Mouse (Mus musculus) lung, embryonic 15.5 days (tissue): Measurements from ENCODE around the gene Gm10392. TPM values are rescaled to one million over a fixed set of nuclear protein-coding genes. Genes with fewer than 3 reads are reported as not detected.
A peak's percentile ranks its signal among the peaks of the same experiment; 100 is the strongest.

Experiments used
- ATAC-seq: fragments of 200-750 bp; cut with Nextera tagmentation; 2 replicates; pipeline ENCODE4 v1.8.0; 2017; ENCODE audit warnings: moderate number of reproducible peaks, borderline replicate concordance; ENCODE audit not compliant: low FRiP score, low TSS enrichment; ENCODE audit errors: extremely low read depth
- H3K27ac ChIP-seq: fragments of 300-500 bp; sonication (generic); 2 replicates; pipeline ENCODE4 v1.5.1; 2015; ENCODE audit warnings: moderate library complexity, mild to moderate bottlenecking, inconsistent platforms
- H3K27me3 ChIP-seq: fragments of 300-500 bp; sonication (generic); 2 replicates; pipeline ENCODE4 v1.6.1; 2015; ENCODE audit warnings: inconsistent platforms
- H3K36me3 ChIP-seq: fragments of 300-500 bp; sonication (generic); 2 replicates; pipeline ENCODE4 v1.6.1; 2015; ENCODE audit warnings: inconsistent platforms
- H3K4me1 ChIP-seq: fragments of 300-500 bp; sonication (generic); 2 replicates; pipeline ENCODE4 v1.6.1; 2015; ENCODE audit warnings: inconsistent platforms
- H3K4me2 ChIP-seq: fragments of 300-500 bp; sonication (generic); 2 replicates; pipeline ENCODE4 v1.6.1; 2015; ENCODE audit warnings: inconsistent platforms, mild to moderate bottlenecking, moderate library complexity
- H3K4me3 ChIP-seq: fragments of 300-500 bp; sonication (generic); 2 replicates; pipeline ENCODE4 v1.5.1; 2015; ENCODE audit warnings: mild to moderate bottlenecking, inconsistent platforms
- H3K9ac ChIP-seq: fragments of 300-500 bp; sonication (generic); 2 replicates; pipeline ENCODE4 v1.6.1; 2015; ENCODE audit warnings: inconsistent platforms
- H3K9me3 ChIP-seq: fragments of 300-500 bp; sonication (generic); 2 replicates; pipeline ENCODE4 v1.6.1; 2016; ENCODE audit warnings: inconsistent platforms
- WGBS: fragments of 180-500 bp; shearing (Covaris S2); methylation state at CpG from one replicate; pipeline ENCODE4 v1.1.7; 2015; 5-methylcytosine and 5-hydroxymethylcytosine counted together
- polyA plus RNA-seq: library from polyadenylated mRNA; unstranded; fragments of >200 nt; fragmentation: Nextera tagmentation; extraction: Ambion mirVana; gene quantifications from 2 replicates; pipeline ENCODE4 v1.2.1, GENCODE M21; 2015

Gene Gm10392
- polyA plus RNA-seq, 1 experiment from 2014 or later: 0.10 TPM

- Histone ChIP-seq H3K4me2 (no peak overlapping the region), H3K9me3 (no peaks in the 10 kb centered on the region), H3K4me1 (peaks cover 23% of the 10 kb centered on the region), H3K9ac (no peak overlapping the region), H3K27me3 (no peaks in the 10 kb centered on the region), H3K4me3 (no peak overlapping the region), H3K27ac (no peak overlapping the region), H3K36me3 (peaks cover 61% of the 10 kb centered on the region)
- WGBS: 84% methylated on average over 22 of the region's 22 CpGs
- no peak for ATAC-seq
These were observed 13.6 kb downstream of the Gm10392 start for GRCm38 (mm10) chr11:77505291-77505980.

DNA sequence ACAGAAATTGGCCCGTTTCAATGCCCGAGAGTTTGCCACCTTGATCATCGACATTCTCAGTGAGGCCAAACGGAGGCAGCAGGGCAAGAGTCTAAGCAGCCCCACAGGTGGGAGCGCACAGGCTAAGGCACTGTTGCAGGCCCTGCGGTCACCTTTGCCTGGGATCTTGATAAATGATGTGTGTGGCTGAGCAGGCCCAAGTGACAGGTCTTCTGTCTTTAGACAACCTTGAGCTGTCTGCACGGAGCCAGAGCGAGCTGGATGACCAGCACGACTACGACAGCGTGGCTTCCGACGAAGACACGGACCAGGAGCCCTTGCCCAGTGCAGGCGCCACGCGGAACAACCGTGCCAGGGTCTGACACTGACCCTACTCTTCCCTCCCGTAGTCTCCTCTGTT is 14.6 kb downstream of the Gm10392 start:
- WGBS: 86% methylated on average over 19 of the region's 19 CpGs
- H3K4me2 ChIP-seq: no peak overlapping the region
- H3K9ac ChIP-seq: no peak overlapping the region
- peaks cover 71% of the 10 kb centered on the region for H3K36me3 ChIP-seq
- no peak for ATAC-seq
- peaks cover 25% of the 10 kb centered on the region for H3K4me1 ChIP-seq
- H3K4me3 ChIP-seq: no peak overlapping the region
- H3K27ac ChIP-seq: no peak overlapping the region
- no peaks in the 10 kb centered on the region for H3K9me3 ChIP-seq
- no peaks in the 10 kb centered on the region for H3K27me3 ChIP-seq

- 73% methylated on average over 3 of the region's 3 CpGs for WGBS
- Histone ChIP-seq H3K27ac (no peak overlapping the region), H3K9me3 (no peaks in the 10 kb centered on the region), H3K4me2 (no peak overlapping the region), H3K4me3 (no peak overlapping the region), H3K4me1 (peaks cover 24% of the 10 kb centered on the region), H3K27me3 (no peaks in the 10 kb centered on the region), H3K9ac (no peak overlapping the region), H3K36me3 (peaks cover 73% of the 10 kb centered on the region)
- peak; percentile 12; the same call in 1 of the 2 replicates for ATAC-seq
These were observed 15.5 kb downstream of the Gm10392 start for GRCm38 (mm10) chr11:77503511-77503910.

- no peak for ATAC-seq
- WGBS: 75% methylated on average over 6 of the region's 6 CpGs
- peaks cover 69% of the 10 kb centered on the region for H3K36me3 ChIP-seq
These were observed 16.5 kb downstream of the Gm10392 start for GRCm38 (mm10) chr11:77502481-77502880.

DNA sequence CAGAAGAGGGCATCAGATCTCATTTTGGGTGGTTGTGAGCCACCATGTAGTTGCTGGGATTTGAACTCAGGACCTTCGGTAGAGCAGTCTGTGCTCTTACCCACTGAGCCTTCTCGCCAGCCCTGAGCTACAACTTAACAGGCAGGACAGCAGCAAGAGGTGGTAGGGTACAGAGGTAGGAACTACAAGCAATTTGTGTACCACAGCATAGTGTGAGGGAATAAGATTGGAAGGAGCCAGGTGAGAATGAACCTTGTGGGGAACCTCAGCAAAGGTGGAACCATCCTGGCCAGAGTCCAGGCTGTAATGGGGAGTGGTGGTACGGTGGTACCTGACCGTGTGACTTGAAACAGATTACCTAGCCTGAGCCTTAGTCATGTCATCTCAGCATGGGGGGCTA is 17.0 kb downstream of the Gm10392 start:
- Histone ChIP-seq H3K27ac (no peak overlapping the region), H3K9me3 (no peaks in the 10 kb centered on the region), H3K27me3 (no peaks in the 10 kb centered on the region), H3K4me2 (no peak overlapping the region), H3K4me3 (no peak overlapping the region), H3K4me1 (peaks cover 33% of the 10 kb centered on the region), H3K9ac (no peak overlapping the region), H3K36me3 (peaks cover 64% of the 10 kb centered on the region)
- 89% methylated on average over 4 of the region's 4 CpGs for WGBS
- no peak for ATAC-seq

More at GRCm38 (mm10) chr11:77502481-77502880, 16.5 kb downstream of the Gm10392 start:
- H3K27ac ChIP-seq: no peak overlapping the region
- no peaks in the 10 kb centered on the region for H3K9me3 ChIP-seq
- peaks cover 28% of the 10 kb centered on the region for H3K4me1 ChIP-seq
- no peak overlapping the region for H3K4me2 ChIP-seq
- H3K4me3 ChIP-seq: no peak overlapping the region
- H3K9ac ChIP-seq: no peak overlapping the region
- H3K27me3 ChIP-seq: no peaks in the 10 kb centered on the region

GRCm38 (mm10) chr11:77501392-77501791 is 17.6 kb downstream of the Gm10392 start:
- Histone ChIP-seq H3K4me1 (peaks cover 36% of the 10 kb centered on the region), H3K27ac (no peak overlapping the region), H3K36me3 (peaks cover 58% of the 10 kb centered on the region), H3K9me3 (no peaks in the 10 kb centered on the region), H3K9ac (no peak overlapping the region), H3K4me3 (no peak overlapping the region), H3K4me2 (no peak overlapping the region), H3K27me3 (no peaks in the 10 kb centered on the region)
- WGBS: 23% methylated on average over 5 of the region's 5 CpGs
- ATAC-seq: no peak

GRCm38 (mm10) chr11:77500361-77501325 is 18.4 kb downstream of the Gm10392 start:
- Histone ChIP-seq H3K36me3 (peaks cover 51% of the 10 kb centered on the region), H3K4me2 (no peak overlapping the region), H3K4me3 (no peak overlapping the region), H3K9me3 (no peaks in the 10 kb centered on the region), H3K27ac (no peak overlapping the region), H3K4me1 (peaks cover 44% of the 10 kb centered on the region), H3K27me3 (no peaks in the 10 kb centered on the region), H3K9ac (no peak overlapping the region)
- ATAC-seq: no peak
- 75% methylated on average over 17 of the region's 17 CpGs for WGBS

GRCm38 (mm10) chr11:77499354-77499753 is 19.6 kb downstream of the Gm10392 start:
- Histone ChIP-seq H3K9ac (no peak overlapping the region), H3K27ac (no peak overlapping the region), H3K4me3 (no peak overlapping the region), H3K9me3 (no peaks in the 10 kb centered on the region), H3K36me3 (peaks cover 38% of the 10 kb centered on the region), H3K4me2 (no peak overlapping the region), H3K4me1 (peaks cover 57% of the 10 kb centered on the region), H3K27me3 (no peaks in the 10 kb centered on the region)
- ATAC-seq: no peak
- 81% methylated on average over 7 of the region's 7 CpGs for WGBS

DNA sequence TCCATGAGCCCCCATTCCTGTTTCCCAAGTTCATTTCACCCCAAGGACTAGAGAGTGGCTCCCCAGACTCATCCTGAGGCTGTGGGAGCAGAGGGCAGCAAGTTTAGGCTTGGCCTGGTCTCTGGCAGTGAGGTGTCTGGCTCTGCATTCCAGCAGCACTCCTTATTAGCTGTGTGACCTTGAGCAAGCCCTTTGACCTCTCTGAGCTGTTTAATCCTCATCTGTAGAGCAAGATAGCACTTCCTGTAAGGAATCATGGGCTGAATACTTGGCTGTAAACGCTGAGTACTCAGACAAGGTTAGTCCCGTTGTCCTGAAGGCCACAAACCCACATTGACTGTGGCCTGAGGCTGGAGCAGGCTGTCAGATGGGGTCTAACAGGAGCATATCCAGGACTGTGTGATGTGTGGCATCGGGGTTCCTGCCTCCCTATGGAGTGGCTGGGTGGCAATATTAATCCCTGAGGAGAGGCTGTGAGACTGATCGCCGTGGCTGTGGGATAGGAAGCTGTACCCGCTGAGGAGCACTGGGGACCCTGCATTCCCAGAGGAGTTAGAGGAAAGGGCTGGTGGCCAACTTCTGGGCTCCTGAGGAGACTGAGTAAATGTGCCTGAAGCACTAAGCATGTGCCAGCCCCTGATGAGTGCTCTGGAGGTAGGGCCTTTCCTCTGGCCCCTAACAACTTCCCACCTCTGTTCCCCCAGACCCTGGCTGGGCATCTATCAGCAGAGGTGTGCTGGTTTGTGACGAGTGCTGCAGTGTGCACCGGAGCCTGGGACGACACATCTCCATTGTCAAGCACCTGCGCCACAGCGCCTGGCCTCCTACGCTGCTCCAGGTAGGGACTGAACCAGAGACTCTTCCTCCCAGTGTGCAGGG is 20.5 kb downstream of the Gm10392 start:
- 77% methylated on average over 12 of the region's 12 CpGs for WGBS
- Histone ChIP-seq H3K27ac (peak overlapping the region; percentile 68), H3K36me3 (peaks cover 29% of the 10 kb centered on the region), H3K27me3 (no peaks in the 10 kb centered on the region), H3K4me1 (peaks cover 63% of the 10 kb centered on the region), H3K4me2 (no peak overlapping the region), H3K9me3 (no peaks in the 10 kb centered on the region), H3K4me3 (no peak overlapping the region), H3K9ac (no peak overlapping the region)
- no peak for ATAC-seq

DNA sequence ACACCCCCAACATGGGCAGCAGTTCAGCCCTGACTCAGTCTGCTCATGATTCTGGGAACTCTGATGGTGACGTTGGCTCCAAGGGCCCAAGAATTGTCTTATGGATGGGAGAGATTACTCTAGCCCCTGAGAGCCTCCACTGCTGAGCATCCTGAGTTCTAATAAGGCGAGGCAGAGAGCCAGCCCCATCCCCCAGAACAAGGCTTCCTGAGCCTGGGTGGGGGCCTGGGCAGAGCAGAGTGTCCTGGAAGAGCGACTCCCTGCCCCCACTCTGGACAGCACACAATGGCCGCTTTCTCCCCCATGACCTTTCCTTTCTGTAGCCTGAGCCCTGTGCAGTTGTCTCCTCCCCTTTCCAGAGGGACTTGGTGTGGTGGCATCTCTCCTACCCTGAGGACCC is 21.1 kb downstream of the Gm10392 start:
- Histone ChIP-seq H3K27ac (peak overlapping the region; percentile 68), H3K9ac (no peak overlapping the region), H3K4me2 (no peak overlapping the region), H3K27me3 (no peaks in the 10 kb centered on the region), H3K4me1 (peaks cover 58% of the 10 kb centered on the region), H3K4me3 (no peak overlapping the region), H3K36me3 (peaks cover 27% of the 10 kb centered on the region), H3K9me3 (no peaks in the 10 kb centered on the region)
- ATAC-seq: no peak
- WGBS: 43% methylated on average over 4 of the region's 4 CpGs

DNA sequence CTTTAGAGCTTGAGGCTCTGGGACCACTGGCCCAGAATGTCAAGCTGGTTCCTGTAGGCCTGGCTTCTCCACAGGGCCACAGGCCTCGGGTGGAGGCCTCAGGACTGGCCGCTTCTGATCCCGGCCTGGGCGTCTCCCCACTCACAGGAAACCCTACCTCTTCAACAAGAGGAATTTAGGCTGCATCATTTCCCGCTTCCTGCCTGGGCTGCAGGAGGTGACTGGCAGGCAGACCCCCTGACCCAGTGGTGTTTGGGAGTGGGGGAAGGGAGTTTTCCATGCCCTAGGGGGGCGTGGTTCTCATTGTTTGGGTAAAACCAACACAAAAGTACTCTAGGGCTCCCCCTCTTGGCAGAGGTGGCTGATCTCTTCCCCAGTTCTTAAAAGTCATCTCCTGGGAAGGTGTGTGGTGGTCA is 21.6 kb downstream of the Gm10392 start:
- H3K4me1 ChIP-seq: peaks cover 60% of the 10 kb centered on the region
- no peak overlapping the region for H3K9ac ChIP-seq
- no peaks in the 10 kb centered on the region for H3K27me3 ChIP-seq
- H3K9me3 ChIP-seq: no peaks in the 10 kb centered on the region
- H3K4me3 ChIP-seq: no peak overlapping the region
- peaks cover 22% of the 10 kb centered on the region for H3K36me3 ChIP-seq
- peak overlapping the region; percentile 13 for H3K4me2 ChIP-seq
- H3K27ac ChIP-seq: peak overlapping the region; percentile 90
- WGBS: 18% methylated on average over 6 of the region's 6 CpGs
- no peak for ATAC-seq
